Mouse (Mus musculus): ENCODE results near the gene Ccl27a. TPM values are rescaled to one million over a fixed set of nuclear protein-coding genes. Genes with fewer than 3 reads are reported as not detected.
"Not testable (repeated sequence)": the region's sequence is repeated elsewhere in the genome, so short reads cannot be mapped to it uniquely, and the experiment has no call there.

Ccl27a gene
- total RNA-seq (2014; rRNA removed) (148 and 223 TPM in 2 replicates), polyA plus RNA-seq (2015; fragmentation: Nextera tagmentation; extraction: Ambion mirVana) (289 and 292 TPM in 2 replicates)

GRCm38 (mm10) chr4:41774002-41774401, at the start of gene Ccl27a:
TSS of gene Ccl27a (minus strand) at chr4:41774247.
- not testable (repeated sequence) for H3K27me3 ChIP-seq (ENCODE audit: insufficient read depth, low read length); ATAC-seq; H3K9me3 ChIP-seq (ENCODE audit: low read length); H3K9ac ChIP-seq (replicated peaks; ENCODE audit: low read length); H3K4me1 ChIP-seq (ENCODE audit: insufficient read depth, low read length); H3K36me3 ChIP-seq (ENCODE audit: insufficient read depth, low read length)
- DNase-seq (ENCODE audit: low spot score) = peak; percentile 91
- WGBS = under 1% methylated on average over 12 of the region's 14 CpGs
- H3K27ac ChIP-seq = peak within 1 kb of the TSS; percentile 58; the same call in 1 of the 2 replicates
- peak within 1 kb of the TSS; percentile 45 for H3K4me2 ChIP-seq (ENCODE audit: low read depth, low read length)
- peak within 1 kb of the TSS; percentile 37 for H3K4me3 ChIP-seq (ENCODE audit: low read length)

- WGBS = 39% methylated on average over 3 of the region's 3 CpGs
- not testable (repeated sequence) for H3K36me3 ChIP-seq (ENCODE audit: insufficient read depth, low read length); H3K4me2 ChIP-seq (ENCODE audit: low read depth, low read length); ATAC-seq; DNase-seq (ENCODE audit: low spot score); H3K9ac ChIP-seq (replicated peaks; ENCODE audit: low read length); H3K27me3 ChIP-seq (ENCODE audit: insufficient read depth, low read length); H3K4me1 ChIP-seq (ENCODE audit: insufficient read depth, low read length); H3K4me3 ChIP-seq (ENCODE audit: low read length); H3K9me3 ChIP-seq (ENCODE audit: low read length); H3K27ac ChIP-seq
Observed at GRCm38 (mm10) chr4:41783197-41783596, 9.2 kb upstream of the Ccl27a start.

GRCm38 (mm10) chr4:41782711-41783110, 8.7 kb upstream of the Ccl27a start:
- not testable (repeated sequence) for H3K36me3 ChIP-seq (ENCODE audit: insufficient read depth, low read length); H3K27me3 ChIP-seq (ENCODE audit: insufficient read depth, low read length); H3K4me1 ChIP-seq (ENCODE audit: insufficient read depth, low read length); DNase-seq (ENCODE audit: low spot score); ATAC-seq; H3K9ac ChIP-seq (replicated peaks; ENCODE audit: low read length); H3K4me3 ChIP-seq (ENCODE audit: low read length); H3K9me3 ChIP-seq (ENCODE audit: low read length); H3K27ac ChIP-seq; H3K4me2 ChIP-seq (ENCODE audit: low read depth, low read length)
- WGBS = 28% methylated on average over 4 of the region's 4 CpGs

- not testable (repeated sequence) for ATAC-seq
Observed at GRCm38 (mm10) chr4:41781748-41782485, 7.9 kb upstream of the Ccl27a start.

GRCm38 (mm10) chr4:41781271-41781670, 7.2 kb upstream of the Ccl27a start:
- WGBS = 15% methylated on average over 6 of the region's 9 CpGs
- ATAC-seq; H3K4me1 ChIP-seq (ENCODE audit: insufficient read depth, low read length); H3K9me3 ChIP-seq (ENCODE audit: low read length); H3K27ac ChIP-seq; DNase-seq (ENCODE audit: low spot score); H3K4me2 ChIP-seq (ENCODE audit: low read depth, low read length); H3K36me3 ChIP-seq (ENCODE audit: insufficient read depth, low read length); H3K27me3 ChIP-seq (ENCODE audit: insufficient read depth, low read length); H3K9ac ChIP-seq (replicated peaks; ENCODE audit: low read length); H3K4me3 ChIP-seq (ENCODE audit: low read length): not testable (repeated sequence)

More at GRCm38 (mm10) chr4:41781748-41782485, 7.9 kb upstream of the Ccl27a start:
- not testable (repeated sequence) for H3K27me3 ChIP-seq (ENCODE audit: insufficient read depth, low read length); H3K4me2 ChIP-seq (ENCODE audit: low read depth, low read length); H3K9me3 ChIP-seq (ENCODE audit: low read length); H3K4me3 ChIP-seq (ENCODE audit: low read length); H3K9ac ChIP-seq (replicated peaks; ENCODE audit: low read length); H3K27ac ChIP-seq; H3K36me3 ChIP-seq (ENCODE audit: insufficient read depth, low read length); H3K4me1 ChIP-seq (ENCODE audit: insufficient read depth, low read length)
- 22% methylated on average over 12 of the region's 21 CpGs for WGBS
- DNase-seq (ENCODE audit: low spot score) = peak; percentile 0

GRCm38 (mm10) chr4:41775840-41776239, 1.8 kb upstream of the Ccl27a start:
- H3K36me3 ChIP-seq (ENCODE audit: insufficient read depth, low read length); H3K4me3 ChIP-seq (ENCODE audit: low read length); H3K9ac ChIP-seq (replicated peaks; ENCODE audit: low read length); H3K27me3 ChIP-seq (ENCODE audit: insufficient read depth, low read length); H3K9me3 ChIP-seq (ENCODE audit: low read length); H3K4me1 ChIP-seq (ENCODE audit: insufficient read depth, low read length); DNase-seq (ENCODE audit: low spot score); ATAC-seq; H3K27ac ChIP-seq; H3K4me2 ChIP-seq (ENCODE audit: low read depth, low read length): not testable (repeated sequence)
- 83% methylated on average over 1 of the region's 1 CpGs for WGBS

- not testable (repeated sequence) for H3K4me1 ChIP-seq (ENCODE audit: insufficient read depth, low read length); H3K27me3 ChIP-seq (ENCODE audit: insufficient read depth, low read length); H3K9me3 ChIP-seq (ENCODE audit: low read length); H3K9ac ChIP-seq (replicated peaks; ENCODE audit: low read length); H3K36me3 ChIP-seq (ENCODE audit: insufficient read depth, low read length); ATAC-seq; DNase-seq (ENCODE audit: low spot score)
- WGBS = 56% methylated on average over 3 of the region's 3 CpGs
- H3K4me2 ChIP-seq (ENCODE audit: low read depth, low read length) = peak overlapping the region; percentile 45
- H3K4me3 ChIP-seq (ENCODE audit: low read length) = peak overlapping the region; percentile 37
- H3K27ac ChIP-seq = peak overlapping the region; percentile 58; the same call in 1 of the 2 replicates
Observed at GRCm38 (mm10) chr4:41774506-41774905, 459 bp upstream of the Ccl27a start.

GRCm38 (mm10) chr4:41773502-41773901, 545 bp downstream of the Ccl27a start:
- WGBS = 0% methylated on average over 15 of the region's 25 CpGs
- DNase-seq (ENCODE audit: low spot score) = peak; percentile 51
- H3K27ac ChIP-seq = peak overlapping the region; percentile 51; the same call in 1 of the 2 replicates
- H3K27me3 ChIP-seq (ENCODE audit: insufficient read depth, low read length); H3K9me3 ChIP-seq (ENCODE audit: low read length); H3K4me1 ChIP-seq (ENCODE audit: insufficient read depth, low read length); H3K9ac ChIP-seq (replicated peaks; ENCODE audit: low read length); ATAC-seq; H3K36me3 ChIP-seq (ENCODE audit: insufficient read depth, low read length): not testable (repeated sequence)
- peak overlapping the region; percentile 40; the same call in 1 of the 2 replicates for H3K4me2 ChIP-seq (ENCODE audit: low read depth, low read length)
- H3K4me3 ChIP-seq (ENCODE audit: low read length) = peak overlapping the region; percentile 37

- WGBS = 1% methylated on average over 5 of the region's 16 CpGs
- Histone ChIP-seq H3K4me3 (ENCODE audit: low read length) (peak overlapping the region; percentile 27), H3K4me2 (ENCODE audit: low read depth, low read length) (peak overlapping the region; percentile 40; the same call in 1 of the 2 replicates)
- not testable (repeated sequence) for H3K4me1 ChIP-seq (ENCODE audit: insufficient read depth, low read length); H3K36me3 ChIP-seq (ENCODE audit: insufficient read depth, low read length); H3K9me3 ChIP-seq (ENCODE audit: low read length); DNase-seq (ENCODE audit: low spot score); H3K27me3 ChIP-seq (ENCODE audit: insufficient read depth, low read length); H3K27ac ChIP-seq; H3K9ac ChIP-seq (replicated peaks; ENCODE audit: low read length); ATAC-seq
Observed at GRCm38 (mm10) chr4:41772946-41773345, 1.1 kb downstream of the Ccl27a start.

GRCm38 (mm10) chr4:41767301-41767700, 6.7 kb downstream of the Ccl27a start:
- 84% methylated on average over 10 of the region's 10 CpGs for WGBS
- H3K9ac ChIP-seq (replicated peaks; ENCODE audit: low read length); ATAC-seq: not testable (repeated sequence)

More at GRCm38 (mm10) chr4:41767301-41767700, 6.7 kb downstream of the Ccl27a start:
- DNase-seq (ENCODE audit: low spot score); H3K27me3 ChIP-seq (ENCODE audit: insufficient read depth, low read length); H3K4me3 ChIP-seq (ENCODE audit: low read length); H3K27ac ChIP-seq; H3K9me3 ChIP-seq (ENCODE audit: low read length); H3K36me3 ChIP-seq (ENCODE audit: insufficient read depth, low read length); H3K4me1 ChIP-seq (ENCODE audit: insufficient read depth, low read length); H3K4me2 ChIP-seq (ENCODE audit: low read depth, low read length): not testable (repeated sequence)
